Mouse (Mus musculus): ENCODE results near the gene Alkbh1.

DNA sequence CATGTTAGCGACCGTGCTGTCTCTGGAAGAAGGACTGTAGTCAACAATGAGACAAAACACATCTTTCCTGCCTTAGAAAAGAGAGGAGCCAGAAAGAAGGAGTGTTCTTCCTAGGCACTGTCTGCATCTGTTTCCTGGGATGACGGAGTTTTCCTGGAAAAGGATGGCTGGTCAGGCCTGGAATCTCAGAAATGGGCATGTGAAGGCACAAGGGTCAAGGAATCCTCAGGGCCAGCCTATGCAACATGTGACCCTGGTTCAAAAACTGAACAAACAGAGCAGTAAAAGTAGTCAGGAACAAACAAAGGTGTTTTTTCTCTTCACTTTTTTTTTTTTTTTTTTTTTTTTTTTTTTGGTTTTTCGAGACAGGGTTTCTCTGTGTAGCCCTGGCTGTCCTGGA lies 46.7 kb downstream of the Alkbh1 start:
- TF ChIP-seq POLR2A (IDR thresholded peaks at IDR 0.05; ENCODE audit: low read depth, low read length) (no peak), CTCF (conservative IDR thresholded peaks at IDR 0.05; ENCODE audit: insufficient read depth, insufficient read length, low read depth, low read length) (no peak)
